Mouse (Mus musculus) bone marrow macrophage, adult 2 months (primary cell): Measurements from ENCODE around the gene Uaca.

ENCODE experiments used
- CTCF ChIP-seq: IDR thresholded peaks from 2 replicates; pipeline ENCODE4 v1.5.1; 2012; ENCODE audit warnings: low read depth, mild to moderate bottlenecking, low read length, moderate library complexity
- POLR2A ChIP-seq: IDR thresholded peaks from 2 replicates; pipeline ENCODE4 v1.6.1; 2012; ENCODE audit warnings: mild to moderate bottlenecking, low read depth, low read length, borderline replicate concordance

GRCm38 (mm10) chr9:60878630-60879029 lies 84.3 kb downstream of the Uaca start:
- TF ChIP-seq CTCF = no peak
- no peak for TF ChIP-seq POLR2A
